Mouse (Mus musculus) olfactory bulb, adult 2 months (tissue): Measurements from ENCODE around the gene Slc9a3r2. TPM values are rescaled to one million over a fixed set of nuclear protein-coding genes. Genes with fewer than 3 reads are reported as not detected.

ENCODE experiments used
- H3K27ac ChIP-seq: fragments of 200-500 bp; 2 replicates; pipeline ENCODE4 v1.5.1; 2012; ENCODE audit warnings: low read depth, low read length; ENCODE audit not compliant: insufficient read depth
- H3K4me1 ChIP-seq: fragments of 200-500 bp; 2 replicates; pipeline ENCODE4 v1.6.1; 2012; ENCODE audit warnings: low read length; ENCODE audit not compliant: control insufficient read depth, insufficient read depth
- H3K4me3 ChIP-seq: fragments of 200-500 bp; 2 replicates; pipeline ENCODE4 v1.5.1; 2012; ENCODE audit warnings: mild to moderate bottlenecking, low read depth, low read length, moderate library complexity; ENCODE audit not compliant: insufficient read depth
- CTCF ChIP-seq: fragments of 200-500 bp; IDR thresholded peaks from 2 replicates; pipeline ENCODE4 v1.5.1; 2012; ENCODE audit warnings: low read depth, mild to moderate bottlenecking, low read length, moderate library complexity; ENCODE audit not compliant: insufficient read depth
- POLR2A ChIP-seq: fragments of 200-500 bp; IDR thresholded peaks from 2 replicates; pipeline ENCODE4 v1.6.1; 2012; ENCODE audit warnings: mild to moderate bottlenecking, low read depth, low read length, moderate library complexity; ENCODE audit not compliant: insufficient read depth
- WGBS: fragments of 180-500 bp; shearing (Covaris S2); methylation state at CpG from one replicate; pipeline ENCODE4 v1.1.7; 2018; 5-methylcytosine and 5-hydroxymethylcytosine counted together
- polyA plus RNA-seq: library from polyadenylated mRNA; stranded (reverse); fragments of >200 nt; gene quantifications from 2 replicates; pipeline ENCODE4 v1.2.4, GENCODE M21; 2012; ENCODE audit warnings: low replicate concordance; ENCODE audit not compliant: missing spikeins, insufficient read depth, insufficient read length

Gene Slc9a3r2
- polyA plus RNA-seq, 1 experiment, result not detected

- Histone ChIP-seq H3K4me3 (no peak overlapping the region; the same call in 1 of the 2 replicates), H3K4me1 (peaks cover 68% of the 10 kb centered on the region), H3K27ac (peak overlapping the region; percentile 95)
- WGBS, result 51% methylated on average over 7 of the region's 7 CpGs
- TF ChIP-seq POLR2A (no peak), CTCF (no peak)
Measured at GRCm38 (mm10) chr17:24644030-24644715, 6.0 kb downstream of the Slc9a3r2 start.

- Histone ChIP-seq H3K27ac (no peak overlapping the region), H3K4me3 (no peak overlapping the region), H3K4me1 (peaks cover 72% of the 10 kb centered on the region)
- TF ChIP-seq POLR2A, result no peak
- TF ChIP-seq CTCF, result no peak
- WGBS, result 82% methylated on average over 6 of the region's 6 CpGs
Measured at GRCm38 (mm10) chr17:24642791-24643343, 7.3 kb downstream of the Slc9a3r2 start.

GRCm38 (mm10) chr17:24641944-24642343 lies 8.2 kb downstream of the Slc9a3r2 start:
- whole genome bisulfite sequencing, result 94% methylated on average over 14 of the region's 14 CpGs
- Histone ChIP-seq H3K4me1 (peaks cover 69% of the 10 kb centered on the region), H3K4me3 (no peak overlapping the region), H3K27ac (no peak overlapping the region)
- TF ChIP-seq CTCF, result no peak
- no peak for TF ChIP-seq POLR2A

GRCm38 (mm10) chr17:24640581-24640980 lies 9.5 kb downstream of the Slc9a3r2 start:
- TF ChIP-seq CTCF (no peak), POLR2A (no peak)
- H3K4me1 ChIP-seq, result peaks cover 67% of the 10 kb centered on the region
- 95% methylated on average over 15 of the region's 15 CpGs for WGBS
- no peak overlapping the region for H3K27ac ChIP-seq
- H3K4me3 ChIP-seq, result no peak overlapping the region

- Histone ChIP-seq H3K27ac (no peak overlapping the region), H3K4me3 (no peak overlapping the region), H3K4me1 (peaks cover 67% of the 10 kb centered on the region)
- WGBS, result 87% methylated on average over 7 of the region's 7 CpGs
- no peak for TF ChIP-seq POLR2A
- no peak for TF ChIP-seq CTCF
Measured at GRCm38 (mm10) chr17:24640119-24640518, 10.0 kb downstream of the Slc9a3r2 start.

GRCm38 (mm10) chr17:24639571-24639988 lies 10.5 kb downstream of the Slc9a3r2 start:
- Histone ChIP-seq H3K27ac (peak overlapping the region; percentile 27; the same call in 1 of the 2 replicates), H3K4me3 (no peak overlapping the region), H3K4me1 (peaks cover 66% of the 10 kb centered on the region)
- WGBS, result 60% methylated on average over 5 of the region's 5 CpGs
- TF ChIP-seq POLR2A (no peak), CTCF (no peak)

- no peak overlapping the region for H3K4me3 ChIP-seq
- peaks cover 62% of the 10 kb centered on the region for H3K4me1 ChIP-seq
- 52% methylated on average over 9 of the region's 9 CpGs for WGBS
- H3K27ac ChIP-seq, result peak overlapping the region; percentile 27
- TF ChIP-seq CTCF, result no peak
- TF ChIP-seq POLR2A, result 0 out of 2 replicates have a peak, but pooled peaks have one; percentile 16
Measured at GRCm38 (mm10) chr17:24638840-24639239, 11.3 kb downstream of the Slc9a3r2 start.

- no peak for TF ChIP-seq CTCF
- no peak for TF ChIP-seq POLR2A
- Histone ChIP-seq H3K4me3 (no peak overlapping the region), H3K4me1 (peaks cover 59% of the 10 kb centered on the region), H3K27ac (no peak overlapping the region)
- WGBS, result 81% methylated on average over 4 of the region's 4 CpGs
Measured at GRCm38 (mm10) chr17:24638214-24638613, 11.9 kb downstream of the Slc9a3r2 start.

GRCm38 (mm10) chr17:24636781-24637481 lies 13.2 kb downstream of the Slc9a3r2 start:
- Histone ChIP-seq H3K4me1 (peaks cover 57% of the 10 kb centered on the region), H3K27ac (no peak overlapping the region), H3K4me3 (no peak overlapping the region)
- TF ChIP-seq POLR2A (no peak), CTCF (no peak)
- WGBS, result 75% methylated on average over 5 of the region's 5 CpGs
